Mouse (Mus musculus) MEL (cell line): ENCODE results near the gene Nos1ap.

Source experiments
- CTCF ChIP-seq, 3 experiments: IDR thresholded peaks in 2 of 3; conservative IDR thresholded peaks in 1 of 3; 2 replicates each; pipeline ENCODE4 v1.5.1; 2011 to 2012; ENCODE audit warnings: low read length in 3 of 3, low read depth in 2 of 3, mild to moderate bottlenecking in 2 of 3, improper control_type of control experiment in 1 of 3, inconsistent platforms in 1 of 3, mixed read lengths in 1 of 3, moderate library complexity in 1 of 3; ENCODE audit not compliant: control insufficient read depth in 1 of 3, insufficient read depth in 1 of 3, poor library complexity in 1 of 3, severe bottlenecking in 1 of 3
- EP300 ChIP-seq, 2 experiments: IDR thresholded peaks; 2 replicates each; pipeline ENCODE4 v1.6.1; 2011; ENCODE audit warnings: improper control_type of control experiment in 2 of 2, low read length in 2 of 2, low read depth in 1 of 2, mild to moderate bottlenecking in 1 of 2
- GATA1 ChIP-seq: IDR thresholded peaks from 2 replicates; pipeline ENCODE4 v1.6.1; 2011; ENCODE audit warnings: low read depth, low read length, improper control_type of control experiment
- HCFC1 ChIP-seq: IDR thresholded peaks from 2 replicates; pipeline ENCODE4 v1.6.1; 2012; ENCODE audit warnings: low read depth, mild to moderate bottlenecking, inconsistent platforms, low read length, improper control_type of control experiment, moderate library complexity
- POLR2A ChIP-seq, 2 experiments: IDR thresholded peaks; 2 replicates each; pipeline ENCODE4 v1.6.1; 2011 to 2012; ENCODE audit warnings: low read length in 2 of 2, mild to moderate bottlenecking in 2 of 2, control low read depth in 1 of 2, improper control_type of control experiment in 1 of 2, low read depth in 1 of 2, moderate library complexity in 1 of 2; ENCODE audit not compliant: control insufficient read depth in 1 of 2, insufficient read depth in 1 of 2, poor library complexity in 1 of 2
- POLR2AphosphoS2 ChIP-seq: IDR thresholded peaks from 2 replicates; pipeline ENCODE4 v1.6.1; 2011; ENCODE audit warnings: low read length, improper control_type of control experiment
- ZNF384 ChIP-seq: IDR thresholded peaks from 2 replicates; pipeline ENCODE4 v1.6.1; 2012; ENCODE audit warnings: low read depth, mild to moderate bottlenecking, inconsistent platforms, low read length, improper control_type of control experiment

- TF ChIP-seq GATA1 = no peak
- TF ChIP-seq EP300 (IDR thresholded peaks at IDR 0.05; ENCODE audit: low read depth in 1 of 2, low read length in 2 of 2) = no peak
- TF ChIP-seq CTCF (IDR thresholded peaks at IDR 0.05 in 2 of 3, conservative IDR thresholded peaks at IDR 0.05 in 1 of 3; ENCODE audit: control insufficient read depth in 1 of 3, insufficient read depth in 1 of 3, low read depth in 2 of 3, low read length in 3 of 3, poor library complexity in 1 of 3, severe bottlenecking in 1 of 3) = no peak
- no peak for TF ChIP-seq HCFC1
- TF ChIP-seq POLR2AphosphoS2 = no peak
- no peak for TF ChIP-seq POLR2A (IDR thresholded peaks at IDR 0.05; ENCODE audit: control insufficient read depth in 1 of 2, insufficient read depth in 1 of 2, low read depth in 1 of 2, low read length in 2 of 2, poor library complexity in 1 of 2)
- no peak for TF ChIP-seq ZNF384
Observed at GRCm38 (mm10) chr1:170638941-170639340, 49.3 kb upstream of the Nos1ap start.
